Mouse (Mus musculus): ENCODE data around the gene Nudt19.
"Not testable (repeated sequence)": the region's sequence is repeated elsewhere in the genome, so short reads cannot be mapped to it uniquely, and the experiment has no call there.

Gene Nudt19

GRCm38 (mm10) chr7:35565965-35566364 is 9.9 kb upstream of the Nudt19 start:
- not testable (repeated sequence) for DNase-seq (ENCODE audit: low read depth, low spot score)

- DNase-seq (ENCODE audit: low read depth, low spot score): not testable (repeated sequence)
Measured at GRCm38 (mm10) chr7:35564872-35565271, 8.8 kb upstream of the Nudt19 start.

- no peak for DNase-seq (ENCODE audit: low read depth, low spot score)
Measured at GRCm38 (mm10) chr7:35564067-35564865, 8.2 kb upstream of the Nudt19 start.

DNA sequence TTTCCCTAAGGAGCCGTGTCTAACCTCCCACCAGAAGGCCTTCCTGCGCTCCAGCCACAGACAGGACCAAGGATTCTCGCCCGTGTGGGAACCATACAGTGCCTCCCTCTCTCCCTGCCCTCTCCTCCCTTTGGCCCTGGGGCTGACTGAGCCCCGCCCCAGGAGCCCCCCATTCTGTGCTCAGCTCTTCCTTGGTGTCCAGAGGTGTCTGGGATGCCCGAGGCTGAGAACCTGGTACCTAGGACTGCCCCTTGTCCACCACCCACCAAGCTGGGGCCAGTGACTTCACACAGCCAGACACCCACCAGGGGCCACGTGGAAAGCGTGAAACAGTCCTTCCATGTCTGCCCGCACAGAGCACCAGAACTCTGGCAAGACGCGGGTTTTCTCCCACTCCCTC is 7.0 kb upstream of the Nudt19 start:
- no peak for DNase-seq (ENCODE audit: low read depth, low spot score)

DNA sequence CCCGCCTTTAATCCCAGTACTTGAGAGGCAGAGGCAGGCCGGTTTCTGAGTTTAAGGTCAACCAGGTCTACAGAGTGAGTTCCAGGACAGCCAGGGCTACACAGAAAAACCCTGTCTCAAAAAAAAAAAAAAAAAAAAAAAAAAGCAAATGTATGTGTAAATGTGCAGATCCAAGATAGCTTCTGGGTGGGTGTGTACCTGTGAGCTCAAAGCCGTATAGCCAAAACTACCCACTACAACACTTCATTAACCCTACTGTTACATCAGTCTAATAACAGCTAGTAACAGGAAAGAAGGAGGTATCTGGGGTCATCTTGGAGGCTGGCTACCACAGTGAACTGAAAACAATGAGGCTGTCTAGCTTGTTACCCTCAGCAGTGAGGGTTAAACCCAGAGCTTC is 3.7 kb upstream of the Nudt19 start:
- DNase-seq (ENCODE audit: low read depth, low spot score): no peak

GRCm38 (mm10) chr7:35558681-35559080 is 2.6 kb upstream of the Nudt19 start:
- DNase-seq (ENCODE audit: low read depth, low spot score): no peak

DNA sequence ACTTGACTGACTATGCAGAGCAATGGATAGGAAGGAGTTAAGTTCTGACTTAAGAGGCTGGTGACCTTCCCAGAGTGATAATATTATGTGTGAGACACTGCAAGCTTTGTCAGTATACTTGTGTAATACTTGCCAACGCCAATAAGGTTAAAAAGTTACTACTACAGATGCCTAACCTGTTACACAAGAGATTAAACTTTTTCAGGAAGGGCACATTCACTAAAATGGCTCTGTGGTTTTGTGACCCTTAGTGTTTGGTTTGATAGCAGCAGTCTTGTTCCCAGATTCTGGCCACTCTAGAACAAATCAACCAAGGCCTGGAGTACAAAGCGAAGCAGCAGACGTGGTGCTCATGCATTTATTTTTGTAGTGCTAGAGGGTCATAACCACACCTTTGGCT is 1.5 kb upstream of the Nudt19 start:
- DNase-seq (ENCODE audit: low read depth, low spot score): no peak

- no peak for DNase-seq (ENCODE audit: low read depth, low spot score)
Measured at GRCm38 (mm10) chr7:35556905-35557304, 801 bp upstream of the Nudt19 start.

DNA sequence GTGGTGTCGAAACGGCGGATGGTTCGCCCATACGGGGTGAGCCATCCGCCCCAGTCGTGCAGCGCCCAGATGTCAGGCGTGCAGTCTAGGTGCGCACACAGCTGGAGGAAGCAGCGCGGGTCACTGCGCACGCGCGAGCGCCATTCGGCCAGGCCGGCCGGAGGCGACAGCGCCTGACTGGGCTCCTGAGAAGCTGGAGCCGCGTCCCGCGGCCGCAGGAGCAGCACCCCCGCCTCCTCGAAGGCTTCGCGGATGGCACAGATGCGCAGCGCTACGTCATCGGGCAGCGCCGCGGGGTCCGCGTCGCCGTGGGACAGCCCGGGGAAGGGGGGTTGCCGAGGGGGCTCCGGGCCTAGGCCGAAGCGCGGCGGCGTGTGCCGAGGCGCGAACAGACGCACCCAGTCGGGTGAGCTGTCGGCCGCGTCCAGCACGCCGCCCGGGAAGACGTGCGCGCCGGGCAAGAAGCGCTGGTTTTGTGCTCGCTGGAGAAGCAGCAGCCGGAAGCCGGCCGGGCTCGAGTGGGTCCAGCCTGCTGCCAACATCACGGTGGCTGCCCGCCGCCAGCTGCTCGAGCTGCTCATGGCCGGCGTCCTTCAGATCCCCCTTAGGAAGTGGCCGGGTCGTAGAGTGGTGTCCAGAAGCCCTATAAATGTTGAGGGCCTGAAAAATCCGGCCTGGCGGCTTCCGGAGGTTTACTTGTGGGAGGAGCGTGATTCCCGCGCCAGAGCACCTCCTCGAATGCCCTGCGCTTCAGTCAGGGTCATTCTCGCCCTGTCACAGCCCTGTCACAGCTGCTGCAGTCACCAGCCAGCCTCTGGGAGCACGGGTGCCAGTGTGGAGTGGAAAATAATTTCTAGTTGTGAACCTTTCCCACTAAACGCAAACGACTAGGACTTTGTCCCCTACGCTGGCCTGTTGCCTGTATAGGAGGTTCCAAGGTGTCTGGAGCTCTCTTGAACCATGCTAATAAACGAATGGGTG is 590 bp downstream of the Nudt19 start:
- DNase-seq (ENCODE audit: low read depth, low spot score): peak; percentile 95

- no peak for DNase-seq (ENCODE audit: low read depth, low spot score)
Measured at GRCm38 (mm10) chr7:35554605-35555175, 1.4 kb downstream of the Nudt19 start.

GRCm38 (mm10) chr7:35553751-35554604 is 2.1 kb downstream of the Nudt19 start:
- DNase-seq (ENCODE audit: low read depth, low spot score): no peak

DNA sequence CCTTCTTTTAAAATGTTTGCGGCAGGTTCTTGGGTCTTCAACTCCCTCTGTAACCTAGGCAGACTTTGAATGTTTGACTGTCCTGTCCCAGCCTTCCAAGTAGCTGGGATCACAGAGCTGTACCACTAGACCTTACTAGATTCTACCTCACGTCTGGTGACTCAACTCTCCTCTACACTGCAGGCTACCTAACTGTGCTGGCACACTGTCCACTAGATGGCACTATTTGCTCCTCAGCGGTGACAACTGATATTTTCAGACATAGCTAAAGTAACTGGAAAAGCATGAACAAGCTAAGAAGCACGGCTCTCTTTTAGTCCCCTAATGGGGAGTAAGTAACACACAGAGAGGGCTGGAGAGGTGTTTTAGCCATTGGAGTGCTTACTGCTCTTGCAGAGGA is 10.2 kb downstream of the Nudt19 start:
- peak; percentile 77 for DNase-seq (ENCODE audit: low read depth, low spot score)

GRCm38 (mm10) chr7:35537562-35537961 is 18.5 kb downstream of the Nudt19 start, which contains the start of gene Tdrd12:
Gene Tdrd12 (minus strand): TSS chr7:35537745.
- DNase-seq (ENCODE audit: low read depth, low spot score): no peak

- DNase-seq (ENCODE audit: low read depth, low spot score): no peak
Measured at GRCm38 (mm10) chr7:35535750-35536512, 20.2 kb downstream of the Nudt19 start.

- DNase-seq (ENCODE audit: low read depth, low spot score): not testable (repeated sequence)
Measured at GRCm38 (mm10) chr7:35530544-35530943, 25.6 kb downstream of the Nudt19 start.

DNA sequence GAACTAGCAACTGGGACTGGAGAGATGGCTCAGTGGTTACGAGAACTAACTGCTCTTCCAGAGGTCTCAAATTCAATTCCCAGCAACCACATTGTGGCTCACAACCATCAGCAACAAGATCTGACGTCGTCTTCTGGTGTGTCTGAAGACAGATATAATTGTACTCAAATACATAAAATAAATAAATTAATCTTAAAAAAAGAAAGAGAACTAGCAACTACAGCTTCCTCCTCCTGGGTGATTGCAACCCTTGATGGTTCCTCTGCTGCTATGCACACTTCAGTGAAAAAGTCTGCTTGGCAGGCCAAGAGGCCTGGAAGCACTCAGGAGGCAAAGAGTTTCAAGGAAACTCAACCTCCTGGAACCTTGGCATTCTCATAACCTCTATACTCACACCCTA is 26.1 kb downstream of the Nudt19 start:
- DNase-seq (ENCODE audit: low read depth, low spot score): no peak

GRCm38 (mm10) chr7:35526795-35527194 is 29.3 kb downstream of the Nudt19 start:
- DNase-seq (ENCODE audit: low read depth, low spot score): no peak

DNA sequence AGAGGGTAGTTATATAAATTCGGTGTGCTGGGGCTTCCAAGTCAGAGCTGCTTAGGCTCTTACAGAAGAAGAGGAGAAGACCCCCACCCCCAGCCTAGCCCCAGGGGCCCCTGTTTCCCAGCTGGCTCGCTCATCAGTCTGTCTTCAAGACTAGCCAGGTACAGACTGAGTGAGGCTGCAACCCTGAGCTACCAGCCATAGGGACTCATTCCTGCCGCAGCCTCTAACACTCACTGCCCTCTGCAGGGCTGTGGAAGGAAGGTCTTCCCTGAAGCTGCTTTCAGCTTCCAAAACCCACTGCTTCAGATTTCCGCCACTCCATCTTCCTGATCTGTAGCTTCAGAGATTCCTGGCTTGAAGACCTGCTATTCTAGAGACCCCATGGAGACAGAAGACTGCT is 54.1 kb downstream of the Nudt19 start:
- DNase-seq (ENCODE audit: low read depth, low spot score): peak; percentile 20

GRCm38 (mm10) chr7:35497516-35497915 is 58.6 kb downstream of the Nudt19 start:
- no peak for DNase-seq (ENCODE audit: low read depth, low spot score)
